8 mouse cellular contexts compared by ENCODE assay signal in genomic region chr14:78236144-78236543, GRCm38 (mm10).
DNase-seq lines count a peak whose midpoint lies in the region; ATAC-seq and TF ChIP-seq lines count a peak whose summit lies in the region.

No protein-coding gene starts in this region.

- WGBS in cerebellum, adult 2 months: 45% methylated on average over 4 of the region's 4 CpGs

- DNase-seq in cerebellum, postnatal 14 days: peak; percentile 27 to 35
- no peak for DNase-seq in cerebellum, adult 2 months
- DNase-seq in 3T3-L1 (ENCODE audit: low read depth, low spot score): peak; percentile 60
- peak; percentile 23 for DNase-seq in gastrocnemius, postnatal 14 days
- DNase-seq in kidney, postnatal 25 days: peak; percentile 53 to 61
- no peak for DNase-seq in layer of hippocampus, adult 11-12 months (ENCODE audit: low spot score)
- no peak for DNase-seq in frontal cortex, postnatal 36 days (ENCODE audit: low spot score in 2 of 2)

- H3K27me3 ChIP-seq in cerebellum, adult 2 months (ENCODE audit: control insufficient read depth, insufficient read depth, low read length): no peaks in the 10 kb centered on the region

- ATAC-seq in inflammation-experienced regulatory T-cells, adult 6 months: no peak

- H3K27ac ChIP-seq in cerebellum, adult 2 months (ENCODE audit: insufficient read depth, low read length): no peak overlapping the region

- TF ChIP-seq CTCF in cerebellum, adult 2 months (IDR thresholded peaks at IDR 0.05; ENCODE audit: borderline replicate concordance, insufficient read depth, low read depth, low read length): no peak

- TF ChIP-seq POLR2A in cerebellum, adult 2 months (IDR thresholded peaks at IDR 0.05; ENCODE audit: borderline replicate concordance, insufficient read depth, low read length): no peak

- no peaks in the 10 kb centered on the region for H3K4me1 ChIP-seq in cerebellum, adult 2 months (ENCODE audit: control insufficient read depth, insufficient read depth, low read length)

- intact Hi-C loops in gastrocnemius, postnatal 14 days (cut with DNase I; ENCODE audit: low total_unique reads): no loop called here

- no peak overlapping the region for H3K4me3 ChIP-seq in cerebellum, adult 2 months (replicated peaks; ENCODE audit: insufficient read depth, low read depth, low read length)

Comparison
In these comparisons a context has a peak if more than half of its experiments do, and no peak if none do; other contexts are left out.
1. DNase-seq: peak in cerebellum, postnatal 14 days (2 of 2), 3T3-L1 (single experiment), gastrocnemius, postnatal 14 days (single experiment) and kidney, postnatal 25 days (2 of 2); none in cerebellum, adult 2 months (0 of 2), layer of hippocampus, adult 11-12 months (single experiment) and frontal cortex, postnatal 36 days (0 of 2).